Mouse (Mus musculus) midbrain, embryonic 10.5 days (tissue): ENCODE measurements around the gene Uqcr10. TPM values are rescaled to one million over a fixed set of nuclear protein-coding genes. Genes with fewer than 3 reads are reported as not detected.

ENCODE experiments used
- DNase-seq: peaks from one replicate; pipeline ENCODE4 v3.0.0-alpha.2; 2017; ENCODE audit warnings: low spot score
- H3K27ac ChIP-seq: fragments of 300-500 bp; sonication (generic); replicated peaks from 2 replicates; pipeline ENCODE4 v1.5.1; 2016; ENCODE audit warnings: mild to moderate bottlenecking
- H3K27me3 ChIP-seq: fragments of 300-500 bp; sonication (generic); 2 replicates; pipeline ENCODE4 v1.6.1; 2016; ENCODE audit warnings: low read depth, mild to moderate bottlenecking; ENCODE audit not compliant: poor library complexity, severe bottlenecking
- H3K36me3 ChIP-seq: fragments of 300-500 bp; sonication (generic); 2 replicates; pipeline ENCODE4 v1.6.1; 2016; ENCODE audit warnings: mild to moderate bottlenecking, moderate library complexity
- H3K4me1 ChIP-seq: fragments of 300-500 bp; sonication (generic); 2 replicates; pipeline ENCODE4 v1.6.1; 2016
- H3K4me3 ChIP-seq: fragments of 300-500 bp; sonication (generic); 2 replicates; pipeline ENCODE4 v1.5.1; 2016; ENCODE audit warnings: mild to moderate bottlenecking, moderate library complexity
- H3K9me3 ChIP-seq: fragments of 300-500 bp; sonication (generic); replicated peaks from 2 replicates; pipeline ENCODE4 v1.6.1; 2016; ENCODE audit warnings: mild to moderate bottlenecking
- WGBS: fragments of 180-500 bp; shearing (Covaris S2); methylation state at CpG from one replicate; pipeline ENCODE4 v1.1.7; 2016; 5-methylcytosine and 5-hydroxymethylcytosine counted together
- polyA plus RNA-seq: library from polyadenylated mRNA; unstranded; fragments of >200 nt; fragmentation: Nextera tagmentation; extraction: Ambion mirVana; gene quantifications from 2 replicates; pipeline ENCODE4 v1.2.1, GENCODE M21; 2016

Gene Uqcr10
- polyA plus RNA-seq, 1 experiment from 2014 or later: 680 TPM

DNA sequence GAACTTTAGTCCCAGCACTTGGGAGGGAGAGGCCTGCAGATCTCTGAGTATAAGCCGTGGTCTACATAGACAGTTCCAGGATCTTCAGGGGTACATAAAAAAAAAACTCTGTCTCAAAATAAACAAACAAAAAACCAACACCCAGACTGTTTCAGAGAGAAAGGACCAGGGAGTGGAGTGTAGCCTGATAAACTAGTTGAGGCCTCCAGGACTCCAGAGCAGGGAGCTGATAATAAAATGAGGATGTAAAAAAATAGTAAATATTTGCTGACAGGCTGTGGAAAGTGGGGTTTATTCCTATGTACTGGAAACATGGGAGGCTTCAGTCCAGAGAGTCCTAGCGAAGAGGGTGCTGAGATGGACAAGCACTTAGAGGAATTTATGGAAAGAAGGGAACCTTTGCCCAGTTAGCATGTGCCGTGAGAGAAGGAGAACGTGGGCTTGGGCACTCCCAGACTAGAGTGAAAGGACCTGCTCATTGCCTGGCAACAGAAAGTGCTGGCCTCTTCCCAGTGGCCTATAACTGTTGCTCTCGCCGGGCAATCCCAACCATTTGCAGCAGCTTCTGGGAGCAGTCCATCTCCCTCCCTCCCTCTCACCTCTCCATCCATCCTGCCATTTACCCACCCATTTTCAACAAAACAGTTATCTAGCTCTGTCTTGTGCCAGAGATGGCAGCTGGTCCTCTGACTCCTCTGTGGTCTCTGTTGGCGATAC, 43.7 kb downstream of the Uqcr10 start:
- 92% methylated on average over 7 of the region's 7 CpGs for WGBS
- Histone ChIP-seq H3K4me3 (no peak overlapping the region), H3K27me3 (no peaks in the 10 kb centered on the region), H3K9me3 (no peaks in the 10 kb centered on the region), H3K27ac (no peak overlapping the region), H3K4me1 (no peaks in the 10 kb centered on the region), H3K36me3 (peaks cover 87% of the 10 kb centered on the region)
- no peak for DNase-seq

DNA sequence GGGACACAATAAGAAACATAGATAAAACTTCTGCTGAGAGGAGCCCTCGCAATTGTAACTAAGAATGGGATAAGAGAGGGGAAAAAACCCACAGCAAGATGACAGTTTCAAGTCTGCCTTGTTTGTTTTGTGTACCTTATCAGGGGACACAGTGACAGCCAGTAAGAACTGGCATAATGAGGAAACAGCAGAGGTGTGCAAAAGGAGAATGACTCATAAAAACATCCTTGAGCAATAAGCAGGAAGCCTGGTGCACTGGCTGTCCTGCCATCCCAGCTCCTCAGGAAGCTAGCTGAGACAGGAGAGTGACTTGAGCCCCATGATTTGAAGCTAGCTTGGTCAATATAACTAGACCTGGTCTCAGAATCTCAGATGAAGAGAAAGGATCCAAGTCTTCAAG, 44.3 kb downstream of the Uqcr10 start:
- Histone ChIP-seq H3K4me1 (no peaks in the 10 kb centered on the region), H3K4me3 (no peak overlapping the region), H3K27ac (no peak overlapping the region), H3K36me3 (peaks cover 91% of the 10 kb centered on the region), H3K27me3 (no peaks in the 10 kb centered on the region), H3K9me3 (no peaks in the 10 kb centered on the region)
- 96% methylated on average over 1 of the region's 1 CpGs for WGBS
- DNase-seq: no peak

Other genes with a start within 250 kb of the Uqcr10 start
- gene Mtmr3, start 109.5 kb downstream of the Uqcr10 start, polyA plus RNA-seq: 27.0 and 31.2 TPM in 2 replicates
- not detected in 2 replicates for gene Gm11032, start 84.3 kb downstream of the Uqcr10 start, polyA plus RNA-seq
- 32.2 and 34.2 TPM in 2 replicates for gene Ascc2, start 66.6 kb downstream of the Uqcr10 start, polyA plus RNA-seq
- 83.9 and 86.7 TPM in 2 replicates for gene Zmat5, start 336 bp upstream of the Uqcr10 start, polyA plus RNA-seq
- 0.11 and 0.22 TPM in 2 replicates for gene Cabp7, start 42.4 kb upstream of the Uqcr10 start, polyA plus RNA-seq
- 55.5 and 65.1 TPM in 2 replicates for gene Nf2, start 145.2 kb upstream of the Uqcr10 start, polyA plus RNA-seq
- 70.8 and 81.2 TPM in 2 replicates for gene Nipsnap1, start 169.6 kb upstream of the Uqcr10 start, polyA plus RNA-seq
- gene Thoc5, start 191.0 kb upstream of the Uqcr10 start, polyA plus RNA-seq: 54.9 and 57.9 TPM in 2 replicates
- 0.23 and 0.29 TPM in 2 replicates for gene Nefh, start 243.7 kb upstream of the Uqcr10 start, polyA plus RNA-seq